Mouse (Mus musculus) lung, adult 2 months (tissue): ENCODE measurements around the gene Cabp4. TPM values are rescaled to one million over a fixed set of nuclear protein-coding genes. Genes with fewer than 3 reads are reported as not detected.

Experiments used
- DNase-seq: peaks from one replicate; pipeline ENCODE4 v3.0.0; 2022
- H3K4me1 ChIP-seq: fragments of 200-500 bp; 2 replicates; pipeline ENCODE4 v1.6.1; 2011; ENCODE audit warnings: low read length; ENCODE audit not compliant: control insufficient read depth, insufficient read depth
- H3K4me3 ChIP-seq: fragments of 200-500 bp; replicated peaks from 2 replicates; pipeline ENCODE3; 2011; ENCODE audit warnings: low read depth, mild to moderate bottlenecking, control low read depth, low read length; ENCODE audit errors: extremely low read depth
- CTCF ChIP-seq: fragments of 200-500 bp; IDR thresholded peaks from 2 replicates; pipeline ENCODE4 v1.5.1; 2011; ENCODE audit warnings: mild to moderate bottlenecking, low read length, control low read depth; ENCODE audit not compliant: insufficient read depth
- POLR2A ChIP-seq: fragments of 200-500 bp; IDR thresholded peaks from 2 replicates; pipeline ENCODE4 v1.6.1; 2011; ENCODE audit warnings: low read depth, mild to moderate bottlenecking, control low read depth, low read length, borderline replicate concordance; ENCODE audit errors: extremely low read depth
- WGBS: fragments of 180-500 bp; shearing (Covaris S2); methylation state at CpG from one replicate; pipeline ENCODE4 v1.1.7; 2018; 5-methylcytosine and 5-hydroxymethylcytosine counted together
- polyA plus RNA-seq: library from polyadenylated mRNA; depleted of rRNA; stranded (reverse); fragments of >200 nt; gene quantifications from 2 replicates; pipeline ENCODE4 v1.2.3, GENCODE M21; 2012

Cabp4 gene
- polyA plus RNA-seq, 1 experiment: not detected

GRCm38 (mm10) chr19:4154437-4155222 lies 10.8 kb upstream of the Cabp4 start:
- H3K4me3 ChIP-seq: peak overlapping the region; percentile 18
- TF ChIP-seq CTCF: no peak
- TF ChIP-seq POLR2A: peak; percentile 12; the same call in 1 of the 2 replicates
- H3K4me1 ChIP-seq: peaks cover 3% of the 10 kb centered on the region
- DNase-seq: no peak
- 52% methylated on average over 13 of the region's 13 CpGs for WGBS

DNA sequence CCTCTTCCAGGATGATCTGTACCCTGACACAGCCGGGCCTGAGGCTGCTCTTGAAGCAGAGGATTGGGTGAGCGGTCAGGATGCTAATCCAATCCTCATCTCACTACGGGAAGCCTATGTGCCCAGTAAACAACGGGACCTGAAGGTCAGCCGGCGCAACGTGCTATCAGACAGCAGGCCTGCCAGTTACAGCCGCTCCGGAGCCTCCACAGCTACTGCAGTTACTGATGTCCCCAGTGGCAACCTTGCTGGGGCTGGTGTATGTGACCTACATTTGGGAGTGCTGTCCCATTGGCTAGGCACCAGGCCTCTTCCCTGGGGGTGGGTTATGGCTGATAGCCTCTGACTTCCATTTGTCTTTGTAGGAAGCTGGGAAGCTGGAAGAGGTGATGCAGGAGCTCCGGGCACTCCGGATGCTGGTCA lies 9.4 kb upstream of the Cabp4 start, which contains the start of gene Ptprcap:
Gene Ptprcap (plus strand): TSS at position 373 of the 423 bp plus-strand sequence.
- WGBS: 65% methylated on average over 11 of the region's 11 CpGs

GRCm38 (mm10) chr19:4152445-4153231 lies 8.8 kb upstream of the Cabp4 start:
- DNase-seq: no peak
- no peak overlapping the region for H3K4me3 ChIP-seq
- H3K4me1 ChIP-seq: peaks cover 10% of the 10 kb centered on the region
- TF ChIP-seq POLR2A: no peak
- no peak for TF ChIP-seq CTCF
- 82% methylated on average over 8 of the region's 8 CpGs for WGBS

More for the DNA sequence above, 9.4 kb upstream of the Cabp4 start, which contains the start of gene Ptprcap:
- no peak for DNase-seq
- H3K4me3 ChIP-seq: no peak within 1 kb of the TSS
- TF ChIP-seq POLR2A: no peak
- no peak for TF ChIP-seq CTCF
- peaks cover 8% of the 10 kb centered on the region for H3K4me1 ChIP-seq

- Histone ChIP-seq H3K4me1 (peaks cover 10% of the 10 kb centered on the region), H3K4me3 (no peak overlapping the region)
- 82% methylated on average over 5 of the region's 5 CpGs for WGBS
- no peak for DNase-seq
- TF ChIP-seq CTCF (no peak), POLR2A (no peak)
These were observed 8.1 kb upstream of the Cabp4 start for GRCm38 (mm10) chr19:4151898-4152297.

DNA sequence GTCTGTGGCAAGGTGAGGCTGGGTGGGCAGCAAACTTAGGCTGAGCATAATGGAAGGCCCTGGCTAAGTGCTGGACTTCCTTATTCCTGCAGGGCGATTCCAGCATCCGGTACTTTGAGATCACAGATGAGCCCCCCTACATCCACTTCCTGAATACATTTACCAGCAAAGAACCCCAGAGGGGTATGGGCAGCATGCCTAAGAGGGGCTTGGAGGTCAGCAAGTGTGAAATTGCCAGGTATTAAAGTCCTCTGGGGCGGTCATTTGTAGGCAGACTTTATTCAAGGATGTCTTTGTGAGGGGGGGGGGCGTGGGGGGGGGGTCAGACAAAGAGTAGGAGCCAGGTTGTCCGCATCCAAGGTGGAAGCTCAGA lies 7.6 kb upstream of the Cabp4 start:
- WGBS: 72% methylated on average over 5 of the region's 5 CpGs
- no peak for TF ChIP-seq POLR2A
- no peak for TF ChIP-seq CTCF
- no peak for DNase-seq
- Histone ChIP-seq H3K4me3 (no peak overlapping the region), H3K4me1 (peaks cover 10% of the 10 kb centered on the region)

- Histone ChIP-seq H3K4me3 (no peak overlapping the region), H3K4me1 (peaks cover 10% of the 10 kb centered on the region)
- WGBS: 85% methylated on average over 22 of the region's 22 CpGs
- DNase-seq: no peak
- TF ChIP-seq CTCF (no peak), POLR2A (no peak)
These were observed 7.0 kb upstream of the Cabp4 start for GRCm38 (mm10) chr19:4150567-4151487.

- Histone ChIP-seq H3K4me3 (no peak overlapping the region), H3K4me1 (peaks cover 10% of the 10 kb centered on the region)
- WGBS: 91% methylated on average over 17 of the region's 17 CpGs
These were observed 6.1 kb upstream of the Cabp4 start for GRCm38 (mm10) chr19:4149764-4150461.

DNA sequence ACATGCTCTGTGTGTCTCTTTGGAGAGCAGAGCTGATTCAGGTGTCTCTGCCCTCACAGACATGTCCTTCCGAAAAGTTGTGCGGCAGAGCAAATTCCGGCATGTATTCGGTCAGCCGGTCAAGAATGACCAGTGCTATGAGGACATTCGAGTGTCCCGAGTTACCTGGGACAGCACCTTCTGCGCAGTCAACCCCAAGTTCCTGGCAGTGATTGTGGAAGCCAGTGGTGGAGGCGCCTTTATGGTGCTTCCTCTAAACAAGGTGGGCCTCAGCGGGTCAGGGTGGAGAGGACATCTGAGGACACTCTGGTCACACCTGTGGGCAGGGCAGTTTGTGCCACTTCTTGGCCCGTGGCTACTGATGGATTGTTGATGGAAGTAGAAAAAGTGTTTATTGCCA lies 5.5 kb upstream of the Cabp4 start:
- 65% methylated on average over 11 of the region's 11 CpGs for WGBS
- TF ChIP-seq POLR2A: no peak
- TF ChIP-seq CTCF: no peak
- DNase-seq: no peak
- Histone ChIP-seq H3K4me1 (peaks cover 10% of the 10 kb centered on the region), H3K4me3 (peak overlapping the region; percentile 76)

More at GRCm38 (mm10) chr19:4149764-4150461, 6.1 kb upstream of the Cabp4 start:
- no peak for TF ChIP-seq CTCF
- TF ChIP-seq POLR2A: no peak
- no peak for DNase-seq

DNA sequence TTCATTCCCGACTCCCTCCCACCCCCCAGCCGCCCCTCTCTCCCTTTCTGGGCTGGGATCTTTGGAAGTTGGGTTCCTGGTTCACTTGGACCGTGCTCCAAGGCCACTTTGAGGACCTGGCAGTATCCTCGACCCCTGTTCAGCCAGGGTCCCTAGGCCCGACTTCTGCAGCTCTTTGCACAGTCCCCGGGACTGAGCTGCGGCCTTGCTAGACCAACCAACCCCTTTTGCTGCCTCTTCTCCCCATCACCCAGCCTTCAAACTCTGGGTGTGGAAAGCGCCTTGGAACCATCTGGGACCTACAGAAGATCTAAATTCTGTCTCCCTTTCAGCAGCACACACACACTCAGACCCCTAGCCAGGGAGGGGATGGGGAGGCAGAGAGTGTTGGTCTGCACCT lies 5.0 kb upstream of the Cabp4 start:
- TF ChIP-seq POLR2A (no peak), CTCF (no peak)
- H3K4me1 ChIP-seq: peaks cover 10% of the 10 kb centered on the region
- no peak for DNase-seq
- 2% methylated on average over 8 of the region's 8 CpGs for WGBS
- peak overlapping the region; percentile 76 for H3K4me3 ChIP-seq
